Mouse (Mus musculus) kidney, adult 2 months (tissue): ENCODE data around the gene Naa60. TPM values are rescaled to one million over a fixed set of nuclear protein-coding genes. Genes with fewer than 3 reads are reported as not detected.

Experiments
- DNase-seq: peaks from one replicate; pipeline ENCODE4 v3.0.0; 2021
- H3K27ac ChIP-seq: fragments of 200-500 bp; 2 replicates; pipeline ENCODE4 v1.5.1; 2012; ENCODE audit warnings: low read depth, low read length, control low read depth, inconsistent platforms; ENCODE audit not compliant: insufficient read depth
- H3K27me3 ChIP-seq: fragments of 200-500 bp; replicated peaks from 2 replicates; pipeline ENCODE4 v1.6.1; 2012; ENCODE audit warnings: mild to moderate bottlenecking, moderate library complexity, low read length, inconsistent platforms; ENCODE audit not compliant: control insufficient read depth, insufficient read depth
- H3K36me3 ChIP-seq: fragments of 200-500 bp; 2 replicates; pipeline ENCODE4 v1.6.1; 2012; ENCODE audit warnings: mild to moderate bottlenecking, moderate library complexity, low read length, inconsistent platforms; ENCODE audit not compliant: control insufficient read depth, insufficient read depth
- H3K4me1 ChIP-seq: fragments of 200-500 bp; 2 replicates; pipeline ENCODE4 v1.6.1; 2011; ENCODE audit warnings: low read length; ENCODE audit not compliant: control insufficient read depth, insufficient read depth
- H3K4me3 ChIP-seq: fragments of 200-500 bp; 2 replicates; pipeline ENCODE4 v1.5.1; 2011; ENCODE audit warnings: mild to moderate bottlenecking, low read depth, low read length, control low read depth; ENCODE audit not compliant: insufficient read depth
- CTCF ChIP-seq: fragments of 200-500 bp; conservative IDR thresholded peaks from 2 replicates; pipeline ENCODE4 v1.5.1; 2011; ENCODE audit warnings: low read depth, mild to moderate bottlenecking, control low read depth, low read length, moderate library complexity, mixed read lengths; ENCODE audit not compliant: insufficient read depth, insufficient read length
- POLR2A ChIP-seq: fragments of 200-500 bp; IDR thresholded peaks from one replicate; pipeline ENCODE4 v1.6.1; 2011; ENCODE audit warnings: low read depth, low read length, control low read depth
- WGBS: fragments of 180-500 bp; shearing (Covaris S2); methylation state at CpG from one replicate; pipeline ENCODE4 v1.1.7; 2018; 5-methylcytosine and 5-hydroxymethylcytosine counted together
- polyA plus RNA-seq: library from polyadenylated mRNA; depleted of rRNA; stranded (reverse); fragments of >200 nt; gene quantifications from 2 replicates; pipeline ENCODE4 v1.2.3, GENCODE M21; 2012; rRNA removed

Gene Naa60
- 69.8 and 73.2 TPM in 2 replicates for polyA plus RNA-seq

GRCm38 (mm10) chr16:3872216-3873047 lies at the start of gene Naa60:
Gene Naa60 (plus strand): TSS chr16:3872375.
- DNase-seq: peak; percentile 97
- peak within 1 kb of the TSS; percentile 3; the same call in 1 of the 2 replicates for H3K27ac ChIP-seq

GRCm38 (mm10) chr16:3828021-3828420 lies 44.2 kb upstream of the Naa60 start:
- no peaks in the 10 kb centered on the region for H3K36me3 ChIP-seq
- no peak overlapping the region for H3K4me3 ChIP-seq
- no peaks in the 10 kb centered on the region for H3K4me1 ChIP-seq
- no peaks in the 10 kb centered on the region for H3K27me3 ChIP-seq
- TF ChIP-seq POLR2A: no peak
- TF ChIP-seq CTCF: no peak
- WGBS: 52% methylated on average over 3 of the region's 3 CpGs
- H3K27ac ChIP-seq: no peak overlapping the region
- DNase-seq: no peak

More at GRCm38 (mm10) chr16:3872216-3873047, at the start of gene Naa60:
- no peaks in the 10 kb centered on the region for H3K4me1 ChIP-seq
- H3K36me3 ChIP-seq: no peaks in the 10 kb centered on the region
- 4% methylated on average over 47 of the region's 47 CpGs for WGBS
- peak within 1 kb of the TSS; percentile 57 for H3K4me3 ChIP-seq
- H3K27me3 ChIP-seq: no peaks in the 10 kb centered on the region
- TF ChIP-seq CTCF (no peak), POLR2A (no peak)

GRCm38 (mm10) chr16:3829727-3830126 lies 42.4 kb upstream of the Naa60 start:
- no peaks in the 10 kb centered on the region for H3K36me3 ChIP-seq
- whole genome bisulfite sequencing: 87% methylated on average over 2 of the region's 2 CpGs

GRCm38 (mm10) chr16:3830588-3831109 lies 41.5 kb upstream of the Naa60 start, which contains the start of gene Olfr15:
Gene Olfr15 (plus strand): TSS chr16:3830878.
- no peak for DNase-seq
- Histone ChIP-seq H3K27ac (no peak within 1 kb of the TSS), H3K4me3 (no peak within 1 kb of the TSS), H3K36me3 (no peaks in the 10 kb centered on the region), H3K4me1 (no peaks in the 10 kb centered on the region), H3K27me3 (no peaks in the 10 kb centered on the region)
- TF ChIP-seq CTCF: peak; percentile 45
- no peak for TF ChIP-seq POLR2A

More at GRCm38 (mm10) chr16:3829727-3830126, 42.4 kb upstream of the Naa60 start:
- TF ChIP-seq CTCF: no peak
- no peak for TF ChIP-seq POLR2A
- DNase-seq: no peak
- Histone ChIP-seq H3K27ac (no peak overlapping the region), H3K4me1 (no peaks in the 10 kb centered on the region), H3K4me3 (no peak overlapping the region), H3K27me3 (no peaks in the 10 kb centered on the region)

GRCm38 (mm10) chr16:3835461-3835860 lies 36.7 kb upstream of the Naa60 start:
- H3K27ac ChIP-seq: no peak overlapping the region
- DNase-seq: no peak
- WGBS: 82% methylated on average over 2 of the region's 2 CpGs

GRCm38 (mm10) chr16:3839157-3839885 lies 32.9 kb upstream of the Naa60 start:
- TF ChIP-seq CTCF (peak; percentile 67), POLR2A (no peak)
- Histone ChIP-seq H3K27ac (no peak overlapping the region), H3K27me3 (no peaks in the 10 kb centered on the region), H3K4me3 (no peak overlapping the region), H3K36me3 (no peaks in the 10 kb centered on the region), H3K4me1 (no peaks in the 10 kb centered on the region)
- 28% methylated on average over 17 of the region's 17 CpGs for WGBS
- DNase-seq: peak; percentile 37

More at GRCm38 (mm10) chr16:3835461-3835860, 36.7 kb upstream of the Naa60 start:
- TF ChIP-seq POLR2A (no peak), CTCF (no peak)
- H3K27me3 ChIP-seq: no peaks in the 10 kb centered on the region
- H3K36me3 ChIP-seq: no peaks in the 10 kb centered on the region
- no peak overlapping the region for H3K4me3 ChIP-seq
- no peaks in the 10 kb centered on the region for H3K4me1 ChIP-seq

GRCm38 (mm10) chr16:3842989-3843388 lies 29.2 kb upstream of the Naa60 start:
- H3K27ac ChIP-seq: no peak overlapping the region

More at GRCm38 (mm10) chr16:3842989-3843388, 29.2 kb upstream of the Naa60 start:
- no peaks in the 10 kb centered on the region for H3K27me3 ChIP-seq
- no peak for DNase-seq
- H3K4me3 ChIP-seq: no peak overlapping the region
- H3K36me3 ChIP-seq: no peaks in the 10 kb centered on the region
- TF ChIP-seq POLR2A (no peak), CTCF (no peak)
- H3K4me1 ChIP-seq: no peaks in the 10 kb centered on the region
- 26% methylated on average over 4 of the region's 4 CpGs for WGBS
